Mouse (Mus musculus) megakaryocyte, embryonic 14.5 days (primary cell): ENCODE results near the gene Dctn3. TPM values are rescaled to one million over a fixed set of nuclear protein-coding genes. Genes with fewer than 3 reads are reported as not detected.
"Not testable (repeated sequence)": the region's sequence is repeated elsewhere in the genome, so short reads cannot be mapped to it uniquely, and the experiment has no call there.

ENCODE experiments used
- H3K27me3 ChIP-seq: replicated peaks from 2 replicates; pipeline ENCODE3; 2012; ENCODE audit warnings: inconsistent platforms
- H3K36me3 ChIP-seq: replicated peaks from 2 replicates; pipeline ENCODE3; 2012; ENCODE audit warnings: low read length, inconsistent platforms, mixed read lengths
- H3K4me1 ChIP-seq: 2 replicates; pipeline ENCODE4 v1.6.1; 2012; ENCODE audit warnings: inconsistent platforms
- H3K4me3 ChIP-seq: replicated peaks from 2 replicates; pipeline ENCODE3; 2012; ENCODE audit warnings: moderate library complexity, mild to moderate bottlenecking, inconsistent platforms
- H3K9me3 ChIP-seq: 2 replicates; pipeline ENCODE4 v1.6.1; 2012; ENCODE audit warnings: inconsistent platforms
- FLI1 ChIP-seq: IDR thresholded peaks from 2 replicates; pipeline ENCODE4 v1.6.1; 2012; ENCODE audit warnings: low read length, inconsistent platforms, mixed read lengths
- GATA1 ChIP-seq: IDR thresholded peaks from 3 replicates; pipeline ENCODE4 v1.6.1; 2012; ENCODE audit warnings: mixed read lengths, low read length, inconsistent platforms, borderline replicate concordance
- polyA plus RNA-seq: library from polyadenylated mRNA; stranded (reverse); fragments of >175 nt; gene quantifications from 2 replicates; pipeline ENCODE4 v1.2.3, GENCODE M21; 2012; ENCODE audit warnings: low replicate concordance; ENCODE audit not compliant: insufficient read depth

The Dctn3 gene
- polyA plus RNA-seq, 1 experiment: 369 TPM

DNA sequence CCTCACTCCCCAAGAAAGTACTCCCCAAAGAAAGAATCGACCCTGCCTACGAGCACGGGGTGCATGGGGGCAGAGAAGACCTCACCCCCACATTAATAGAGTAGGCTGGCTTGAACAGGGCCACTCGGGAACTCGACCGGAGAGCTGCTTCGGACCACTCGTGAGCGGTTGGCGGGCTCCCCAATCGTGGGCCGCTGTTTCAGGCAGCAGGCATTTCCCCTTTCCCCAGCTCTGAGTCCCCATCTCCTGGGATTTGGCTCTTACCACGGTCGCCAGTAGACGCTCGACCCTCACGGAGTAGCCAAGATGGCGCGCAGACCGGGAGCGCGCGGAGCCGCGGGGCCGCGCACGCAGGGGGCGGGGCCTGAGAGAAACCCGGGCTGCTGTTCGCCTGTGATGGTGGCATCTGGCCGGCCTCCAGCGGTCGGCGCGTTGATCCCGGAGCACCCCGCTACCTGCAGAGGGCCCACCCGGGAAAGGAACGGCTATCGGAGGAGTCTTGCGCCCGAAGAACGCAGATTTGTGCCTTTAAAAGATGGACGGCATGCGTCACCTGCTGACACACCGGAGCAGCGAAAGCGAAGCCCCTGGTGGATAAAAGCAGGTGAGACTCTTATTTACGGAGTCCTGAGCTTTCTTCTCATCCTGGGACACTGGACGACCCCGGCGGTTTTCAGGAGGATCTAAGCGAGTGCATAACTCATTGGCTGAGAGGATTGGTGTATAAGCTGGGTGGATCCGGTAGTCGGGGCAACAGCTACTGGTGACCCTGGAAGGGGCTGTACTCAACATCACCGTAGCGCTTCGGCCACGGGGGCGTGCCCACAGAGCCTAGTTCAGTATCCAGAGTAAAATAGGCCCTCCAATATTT lies 9.5 kb downstream of the Dctn3 start, which contains the start of gene Rpp25l:
TSS of gene Rpp25l (minus strand) at position 338 of the 871 bp plus-strand sequence.
- peaks cover 58% of the 10 kb centered on the region for H3K36me3 ChIP-seq

DNA sequence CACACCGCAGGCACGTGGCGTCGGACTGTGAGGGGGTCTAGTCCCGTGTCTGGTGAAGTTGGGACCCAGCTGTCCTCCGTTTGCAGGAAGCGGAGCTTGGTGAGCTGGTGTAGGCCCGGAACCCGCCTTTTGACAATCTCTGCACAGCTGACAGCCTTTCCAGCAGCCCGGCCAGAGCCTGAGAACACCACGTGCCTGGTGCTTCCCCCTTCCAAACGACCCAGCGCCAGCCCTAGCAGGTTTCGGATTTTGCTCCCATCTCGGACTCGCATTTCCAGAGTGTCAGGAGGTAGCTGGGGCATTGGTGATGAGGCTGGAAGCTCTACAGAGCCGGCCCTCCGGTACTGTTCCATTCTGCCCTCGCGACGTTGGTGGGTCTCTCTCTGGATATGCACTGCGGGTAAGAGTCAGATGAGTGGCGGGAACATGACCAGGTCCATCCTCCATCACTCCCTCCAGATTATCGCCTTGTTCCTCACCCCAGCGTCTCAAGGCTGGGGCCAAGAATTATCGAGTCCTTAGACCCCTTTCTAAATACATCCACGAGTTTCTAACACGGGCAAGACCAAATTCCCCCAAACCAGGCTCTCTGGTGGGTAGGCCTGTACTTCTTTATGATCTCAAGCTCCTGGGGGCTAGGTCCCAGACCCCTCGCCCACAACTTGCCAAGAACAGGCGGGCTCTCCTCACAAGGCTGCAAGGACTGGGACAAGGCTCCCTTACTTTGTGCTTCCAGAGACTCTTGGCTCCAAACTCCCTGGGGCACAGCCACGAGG lies 10.4 kb downstream of the Dctn3 start:
- Histone ChIP-seq H3K4me3 (peak overlapping the region; percentile 96), H3K27me3 (peaks cover 6% of the 10 kb centered on the region), H3K36me3 (peaks cover 50% of the 10 kb centered on the region), H3K4me1 (peaks cover 42% of the 10 kb centered on the region), H3K9me3 (no peaks in the 10 kb centered on the region)
- no peak for TF ChIP-seq FLI1
- TF ChIP-seq GATA1: no peak

More for the DNA sequence above, 9.5 kb downstream of the Dctn3 start, which contains the start of gene Rpp25l:
- Histone ChIP-seq H3K27me3 (no peaks in the 10 kb centered on the region), H3K4me1 (peaks cover 35% of the 10 kb centered on the region), H3K9me3 (no peaks in the 10 kb centered on the region), H3K4me3 (peak within 1 kb of the TSS; percentile 96)
- no peak for TF ChIP-seq FLI1
- no peak for TF ChIP-seq GATA1

DNA sequence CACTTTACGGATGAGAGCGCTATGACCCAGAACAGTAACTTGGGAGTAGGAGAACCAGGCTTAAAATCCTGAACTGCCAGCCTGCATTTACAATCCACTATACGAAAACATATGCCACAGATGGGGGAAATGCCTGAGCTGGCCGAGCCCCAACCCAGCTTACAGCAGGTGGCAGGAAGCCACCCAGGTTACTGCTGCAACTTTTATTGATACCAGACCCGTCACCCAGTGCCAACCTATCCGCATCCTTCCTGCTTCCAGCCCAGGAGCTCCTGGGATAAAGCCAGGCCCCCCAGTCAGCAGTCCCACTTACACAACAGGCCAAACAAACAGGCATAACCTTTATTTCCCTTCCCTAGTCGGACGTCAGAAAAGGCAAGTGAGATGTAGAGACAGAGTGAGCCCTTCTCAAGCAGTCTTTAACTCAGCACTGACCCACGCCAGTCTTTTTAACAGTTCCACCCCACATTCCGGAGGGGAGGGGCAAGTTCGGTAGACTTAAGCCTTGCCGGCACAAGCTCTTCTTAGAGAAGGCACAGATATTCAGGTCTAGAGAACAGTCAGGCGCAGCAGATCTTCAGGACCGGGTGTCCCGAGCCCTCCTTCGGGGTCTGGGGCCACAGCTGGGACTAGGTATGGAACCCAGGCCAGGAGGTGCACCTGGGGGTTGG lies 11.1 kb downstream of the Dctn3 start:
- Histone ChIP-seq H3K9me3 (no peaks in the 10 kb centered on the region), H3K4me3 (peak overlapping the region; percentile 96), H3K27me3 (peaks cover 13% of the 10 kb centered on the region), H3K36me3 (peaks cover 42% of the 10 kb centered on the region), H3K4me1 (peaks cover 49% of the 10 kb centered on the region)
- TF ChIP-seq FLI1 (no peak), GATA1 (no peak)

DNA sequence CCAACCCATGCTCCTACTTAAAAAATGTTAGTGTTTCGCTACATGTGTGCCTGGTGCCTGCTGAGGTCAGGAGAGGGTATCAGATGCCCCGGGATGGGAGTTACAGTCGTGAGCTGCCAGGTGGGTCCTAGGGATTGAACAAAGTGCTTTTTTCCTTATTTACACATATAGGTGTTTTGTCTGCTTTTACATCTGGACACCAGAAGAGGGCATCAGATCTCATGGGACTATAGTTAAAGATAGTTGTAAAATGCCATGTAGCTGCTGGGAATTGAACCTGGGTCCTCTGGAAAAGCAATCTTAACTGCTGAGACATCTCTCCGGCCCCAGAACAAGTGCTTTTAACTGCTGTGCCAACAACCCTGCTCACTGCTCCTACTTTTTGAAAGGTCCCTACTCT lies 12.7 kb downstream of the Dctn3 start:
- Histone ChIP-seq H3K4me3 (no peak overlapping the region), H3K4me1 (peaks cover 50% of the 10 kb centered on the region), H3K36me3 (peaks cover 26% of the 10 kb centered on the region), H3K27me3 (peaks cover 29% of the 10 kb centered on the region), H3K9me3 (no peaks in the 10 kb centered on the region)
- TF ChIP-seq FLI1 (no peak), GATA1 (no peak)

DNA sequence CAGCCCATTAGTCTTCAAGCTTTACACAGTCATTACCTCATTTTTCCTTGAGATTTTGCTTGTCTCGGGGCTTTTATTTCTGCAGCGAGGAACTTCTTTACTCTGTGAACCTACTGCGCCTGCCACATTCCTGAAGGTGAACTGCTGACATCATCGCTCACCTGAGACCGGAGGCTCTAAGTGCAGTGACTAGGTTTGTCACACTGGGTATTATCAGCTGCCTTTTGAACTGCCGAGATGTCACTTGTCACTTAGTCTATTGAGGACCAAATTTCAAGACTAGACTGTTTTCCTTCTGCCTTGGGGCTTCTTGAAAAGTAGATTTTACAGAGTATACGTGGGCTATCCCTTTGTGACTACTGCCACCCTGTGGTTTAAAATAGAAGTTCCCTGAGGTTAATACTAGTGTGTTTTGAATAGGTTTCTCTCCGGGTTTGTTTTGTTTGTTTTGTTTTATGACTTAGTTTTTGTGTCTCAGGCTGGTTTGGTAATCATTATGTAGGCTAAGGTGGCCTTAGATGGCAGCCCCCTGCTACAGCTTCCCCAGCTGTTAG lies 14.7 kb downstream of the Dctn3 start:
- no peak for TF ChIP-seq GATA1
- no peak for TF ChIP-seq FLI1
- Histone ChIP-seq H3K4me3 (no peak overlapping the region), H3K27me3 (peaks cover 46% of the 10 kb centered on the region), H3K36me3 (peaks cover 18% of the 10 kb centered on the region), H3K4me1 (peaks cover 42% of the 10 kb centered on the region), H3K9me3 (no peaks in the 10 kb centered on the region)

DNA sequence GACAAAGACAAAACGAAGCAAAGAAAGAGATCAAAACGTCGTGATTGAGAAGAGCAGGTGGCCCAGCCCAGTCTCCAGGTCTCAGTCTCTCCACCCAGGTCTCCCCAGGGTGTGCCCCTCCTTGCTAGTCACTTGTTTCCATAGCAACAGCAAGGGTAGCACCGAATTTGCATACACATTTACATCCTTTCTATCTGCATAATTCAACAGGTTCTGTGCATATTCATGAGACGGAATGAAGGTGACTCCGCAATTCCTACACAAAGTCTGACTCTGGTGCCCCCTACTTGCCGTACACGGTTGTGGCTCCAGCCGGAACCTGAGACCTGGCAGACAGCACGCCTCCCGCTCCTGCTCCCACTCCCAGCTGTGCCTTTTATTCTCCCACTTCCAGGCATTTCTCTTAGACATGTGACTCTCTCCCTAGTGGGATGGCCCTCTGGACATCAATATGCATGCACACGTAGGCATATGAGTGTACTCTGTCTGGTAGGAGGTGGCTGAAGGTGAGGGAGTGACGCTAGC lies 15.9 kb downstream of the Dctn3 start:
- peaks cover 13% of the 10 kb centered on the region for H3K36me3 ChIP-seq
- H3K9me3 ChIP-seq: no peaks in the 10 kb centered on the region
- peak overlapping the region; percentile 88 for H3K4me3 ChIP-seq
- H3K27me3 ChIP-seq: peaks cover 49% of the 10 kb centered on the region
- TF ChIP-seq GATA1 (no peak), FLI1 (no peak)
- H3K4me1 ChIP-seq: peaks cover 32% of the 10 kb centered on the region

DNA sequence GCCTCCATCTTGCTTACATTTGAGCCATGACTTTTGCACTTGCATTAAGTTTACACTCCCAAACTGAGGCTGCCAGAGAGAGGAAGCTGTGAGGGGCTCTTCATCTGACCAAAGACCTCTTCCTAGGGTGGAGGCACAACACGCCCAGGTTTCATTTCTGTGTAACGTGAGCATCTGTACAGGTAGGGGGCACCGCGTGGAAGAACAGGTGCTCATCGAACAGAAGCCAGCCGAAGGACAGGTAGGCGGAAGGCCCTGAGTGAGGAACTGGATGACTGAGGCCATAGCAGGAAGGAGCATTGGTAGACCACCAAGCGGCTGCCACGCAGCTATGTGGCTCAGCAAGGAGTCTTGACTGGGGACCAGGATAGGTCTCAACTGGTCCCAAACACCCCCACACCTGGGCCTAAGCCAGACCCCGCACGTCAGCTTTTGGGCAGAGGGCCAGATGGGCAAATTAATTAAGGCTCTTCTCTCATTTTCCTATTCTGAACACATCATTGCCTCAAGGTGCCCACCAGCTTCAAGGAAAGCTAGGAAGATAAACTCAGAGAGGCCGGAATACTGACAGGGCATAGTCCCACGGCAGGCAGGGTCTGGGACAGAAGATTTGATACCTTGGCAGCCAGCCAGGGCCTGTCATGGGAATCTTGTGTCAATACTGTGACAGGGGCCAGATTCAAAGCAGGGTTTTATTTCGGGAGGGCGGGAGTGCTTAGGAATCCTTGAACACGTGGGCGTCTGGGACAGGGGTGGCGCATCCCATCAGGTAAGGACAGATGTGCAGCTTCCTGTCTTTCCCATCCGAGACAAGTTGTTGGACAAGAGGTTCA lies 16.8 kb downstream of the Dctn3 start:
- TF ChIP-seq FLI1 (no peak), GATA1 (no peak)
- no peak overlapping the region for H3K4me3 ChIP-seq
- H3K27me3 ChIP-seq: peaks cover 49% of the 10 kb centered on the region
- peaks cover 27% of the 10 kb centered on the region for H3K4me1 ChIP-seq
- peaks cover 4% of the 10 kb centered on the region for H3K36me3 ChIP-seq
- no peaks in the 10 kb centered on the region for H3K9me3 ChIP-seq

DNA sequence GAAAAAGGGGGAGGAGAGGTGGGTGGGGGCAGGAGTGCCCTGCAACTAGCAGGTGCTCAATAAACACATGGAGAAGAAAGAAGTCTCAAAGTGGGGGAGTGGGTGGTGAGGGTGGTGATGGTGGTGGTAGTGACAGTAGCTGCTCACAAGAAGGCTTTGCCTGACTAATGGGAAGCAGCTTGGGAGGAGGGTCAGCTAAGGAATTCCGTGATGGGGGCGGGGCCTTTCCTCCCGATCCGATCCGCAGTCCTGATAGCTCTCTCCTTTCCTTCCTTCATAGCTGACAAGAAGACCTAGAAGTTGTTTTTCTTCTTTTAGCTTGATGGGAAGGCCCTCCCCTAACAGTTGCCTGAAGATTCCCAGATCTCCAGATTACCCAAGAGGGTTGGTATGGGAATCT lies 18.3 kb downstream of the Dctn3 start:
- H3K4me1 ChIP-seq: peaks cover 27% of the 10 kb centered on the region
- H3K27me3 ChIP-seq: peaks cover 49% of the 10 kb centered on the region
- H3K4me3 ChIP-seq: no peak overlapping the region

DNA sequence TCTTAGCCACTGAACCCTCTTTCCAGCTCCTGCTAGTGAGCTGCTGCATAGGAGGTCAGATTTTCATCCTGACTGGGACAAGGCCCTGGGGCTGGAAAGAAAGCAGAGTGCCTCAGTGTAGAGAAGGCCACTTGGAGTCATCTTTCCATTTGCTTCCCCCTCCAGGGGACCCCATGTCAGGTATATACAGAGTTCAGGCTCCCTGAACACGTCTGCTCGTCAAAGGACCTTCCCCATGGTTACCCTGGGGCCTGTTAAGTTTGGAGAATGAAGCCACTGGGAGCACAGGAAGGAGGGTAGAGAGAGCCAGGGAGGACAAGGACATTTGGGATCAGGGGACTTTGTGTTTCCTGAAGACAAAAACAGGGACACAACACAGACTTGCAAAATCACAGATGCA lies 20.7 kb downstream of the Dctn3 start:
- not testable (repeated sequence) for H3K4me3 ChIP-seq, H3K9me3 ChIP-seq, H3K36me3 ChIP-seq
- Histone ChIP-seq H3K4me1 (peaks cover 12% of the 10 kb centered on the region), H3K27me3 (peaks cover 40% of the 10 kb centered on the region)

More for the DNA sequence above, 18.3 kb downstream of the Dctn3 start:
- TF ChIP-seq FLI1 (no peak), GATA1 (no peak)
- H3K9me3 ChIP-seq: no peaks in the 10 kb centered on the region
- H3K36me3 ChIP-seq: no peaks in the 10 kb centered on the region

DNA sequence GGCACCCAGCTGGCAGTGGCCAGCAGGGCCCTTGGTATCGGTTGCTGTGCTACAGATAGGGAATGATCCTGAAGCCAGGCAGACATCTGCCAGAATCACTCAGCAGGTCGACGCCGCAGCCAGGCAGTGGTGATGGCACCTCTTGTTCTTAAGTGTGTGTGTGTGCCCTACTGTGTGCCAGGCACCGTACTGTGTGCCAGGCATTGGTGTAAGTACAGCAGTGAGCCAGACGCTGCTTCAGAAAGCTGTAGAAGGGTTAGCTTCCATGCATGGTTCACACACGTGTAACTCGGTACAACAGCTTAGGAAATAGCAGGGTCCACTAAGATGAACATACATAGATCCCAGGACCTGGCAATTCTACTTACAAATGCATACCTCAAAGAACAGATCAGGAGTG lies 22.7 kb downstream of the Dctn3 start:
- H3K9me3 ChIP-seq, H3K4me3 ChIP-seq, H3K4me1 ChIP-seq, H3K36me3 ChIP-seq: not testable (repeated sequence)
- peaks cover 27% of the 10 kb centered on the region for H3K27me3 ChIP-seq

DNA sequence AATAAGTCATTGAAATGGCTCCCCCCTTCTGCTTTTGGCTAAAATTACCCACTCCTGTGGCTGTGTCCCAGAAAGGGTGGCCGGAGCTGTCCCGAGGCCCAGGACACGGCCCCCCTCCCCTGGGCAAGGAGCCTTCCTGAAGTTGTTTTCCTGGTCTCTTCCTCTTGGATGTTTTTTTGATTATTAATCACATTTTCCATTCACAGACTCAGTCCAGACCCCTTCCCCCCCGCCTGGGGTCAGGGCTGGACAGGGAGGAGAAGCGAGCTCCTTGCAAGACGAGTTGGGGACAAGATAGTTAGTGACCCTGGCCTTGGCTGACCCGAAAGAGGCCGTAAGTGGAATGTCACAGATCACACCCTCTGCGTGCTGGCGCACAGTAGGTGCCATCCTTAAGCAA lies 23.2 kb downstream of the Dctn3 start, which contains the start of gene Il11ra1:
TSS of gene Il11ra1 (plus strand) at position 207 of the 400 bp plus-strand sequence.
- not testable (repeated sequence) for H3K36me3 ChIP-seq, H3K4me1 ChIP-seq, H3K9me3 ChIP-seq, H3K4me3 ChIP-seq
- H3K27me3 ChIP-seq: peaks cover 23% of the 10 kb centered on the region

DNA sequence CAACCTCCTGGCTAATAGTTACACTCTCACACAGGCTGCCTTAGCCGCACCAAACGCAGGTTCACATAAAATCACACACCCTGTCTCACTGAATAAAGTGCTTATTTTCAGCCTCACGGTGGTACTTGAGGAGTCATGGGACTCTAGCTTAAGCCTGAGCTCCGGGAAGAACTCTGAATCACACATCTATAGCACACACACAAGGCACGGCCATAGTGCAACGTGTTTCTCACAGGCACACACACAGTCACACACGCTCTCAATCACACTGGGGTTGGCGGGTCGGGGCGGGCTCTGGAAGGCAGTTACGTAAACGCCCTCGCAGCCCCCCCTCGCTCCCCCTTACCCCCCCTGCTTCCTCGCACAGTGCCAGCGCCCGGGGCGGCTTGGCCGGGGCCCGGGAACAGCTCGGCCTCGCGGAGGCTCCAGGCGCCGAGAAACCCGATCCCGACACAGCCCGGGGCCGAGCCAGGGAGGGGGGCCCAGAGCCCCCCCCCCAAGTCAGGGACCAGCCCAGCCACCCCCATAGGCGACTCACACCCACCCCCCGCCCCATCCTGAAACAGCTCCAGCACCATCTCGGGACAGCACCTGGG lies 24.5 kb downstream of the Dctn3 start:
- H3K4me1 ChIP-seq, H3K9me3 ChIP-seq, H3K36me3 ChIP-seq, H3K4me3 ChIP-seq: not testable (repeated sequence)
- peaks cover 15% of the 10 kb centered on the region for H3K27me3 ChIP-seq
